Mouse (Mus musculus) embryo, embryonic 11 days (tissue): Measurements from ENCODE around the gene Galnt9.

Experiments used
- DNase-seq: peaks from one replicate; pipeline ENCODE4 v3.0.0-alpha.2; 2015

The Galnt9 gene

DNA sequence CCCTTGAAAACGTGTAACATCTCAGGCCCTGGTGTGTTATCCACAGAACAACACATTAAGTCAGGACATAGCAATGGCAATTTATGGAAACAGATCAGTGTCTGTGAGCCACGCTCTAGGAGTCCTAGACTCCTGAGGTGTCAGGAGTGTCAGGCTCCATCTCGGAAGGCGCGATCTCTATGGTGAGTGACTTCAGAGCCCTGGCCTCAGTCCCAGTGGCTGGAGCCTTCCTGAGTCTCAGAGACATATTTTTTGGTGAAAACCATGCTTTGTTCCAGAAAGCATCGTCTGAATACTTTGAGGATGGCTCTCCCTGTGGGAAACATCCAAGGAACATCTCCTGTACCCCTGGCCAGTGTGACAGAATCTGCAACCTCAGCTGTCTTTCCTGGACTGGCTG is 2.7 kb upstream of the Galnt9 start:
- no peak for DNase-seq

GRCm38 (mm10) chr5:110544691-110545069 is 525 bp downstream of the Galnt9 start:
- DNase-seq, result no peak

GRCm38 (mm10) chr5:110545311-110545710 is 1.2 kb downstream of the Galnt9 start:
- DNase-seq, result no peak

DNA sequence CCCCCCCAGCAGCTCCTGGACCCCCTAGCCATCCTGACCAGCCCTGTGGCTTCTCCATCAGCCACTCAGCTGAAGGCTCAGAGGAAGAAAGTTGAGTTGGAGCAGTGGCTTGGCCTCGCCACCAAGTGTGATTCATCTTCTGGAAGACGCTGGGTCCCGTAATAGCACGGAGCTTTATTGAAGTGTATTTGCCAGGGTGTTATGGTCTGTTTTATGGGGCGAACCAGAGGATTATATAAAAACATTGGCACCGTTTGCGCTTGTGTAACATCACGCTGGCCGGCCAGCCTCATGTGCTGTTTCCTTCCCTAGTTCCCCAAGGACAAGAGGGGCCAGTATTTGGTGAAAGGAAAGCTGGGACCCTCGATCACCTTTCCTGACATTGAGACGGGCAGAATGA is 2.0 kb downstream of the Galnt9 start:
- DNase-seq, result no peak

- DNase-seq, result no peak
Measured at GRCm38 (mm10) chr5:110546726-110547406, 2.7 kb downstream of the Galnt9 start.

DNA sequence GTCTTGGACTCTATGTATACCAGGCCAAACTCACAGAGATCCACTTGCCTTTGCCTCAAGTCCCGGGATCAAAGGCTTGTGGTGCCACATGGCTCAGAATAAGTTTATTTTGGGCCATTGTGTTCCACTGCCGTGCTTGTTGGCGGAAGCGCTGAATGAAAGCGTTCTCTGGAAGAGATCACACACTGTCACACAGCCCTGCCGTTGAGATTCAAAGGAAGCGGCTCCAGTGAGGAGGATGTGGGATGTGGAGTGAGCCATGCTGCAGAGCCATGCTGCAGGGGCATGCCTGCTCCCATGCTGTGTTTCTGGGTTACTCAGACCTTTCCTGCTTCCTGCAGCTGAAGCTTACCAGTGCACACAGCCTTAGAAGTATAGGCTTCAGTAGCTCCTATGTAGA is 4.3 kb downstream of the Galnt9 start:
- no peak for DNase-seq

DNA sequence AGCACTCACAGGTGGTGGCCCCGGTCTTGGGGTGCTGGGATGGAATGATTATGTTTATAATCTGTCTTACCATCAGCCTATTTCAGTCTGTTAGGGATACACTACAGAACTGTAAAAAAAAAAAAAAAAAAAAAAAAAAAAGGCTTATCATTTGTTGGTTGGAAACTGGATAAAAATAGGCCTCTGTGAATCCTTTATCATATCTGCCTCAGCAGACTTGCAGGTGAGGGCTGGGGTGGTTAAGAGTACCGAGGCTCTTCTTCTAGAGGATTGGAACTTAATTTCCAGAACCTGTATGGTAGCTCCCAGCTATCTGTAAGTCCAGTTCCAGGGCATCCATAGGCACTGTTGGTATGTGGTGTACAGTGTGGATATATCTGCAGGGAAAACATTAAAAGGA is 6.0 kb downstream of the Galnt9 start:
- DNase-seq, result no peak

GRCm38 (mm10) chr5:110550841-110551240 is 6.7 kb downstream of the Galnt9 start:
- no peak for DNase-seq

DNA sequence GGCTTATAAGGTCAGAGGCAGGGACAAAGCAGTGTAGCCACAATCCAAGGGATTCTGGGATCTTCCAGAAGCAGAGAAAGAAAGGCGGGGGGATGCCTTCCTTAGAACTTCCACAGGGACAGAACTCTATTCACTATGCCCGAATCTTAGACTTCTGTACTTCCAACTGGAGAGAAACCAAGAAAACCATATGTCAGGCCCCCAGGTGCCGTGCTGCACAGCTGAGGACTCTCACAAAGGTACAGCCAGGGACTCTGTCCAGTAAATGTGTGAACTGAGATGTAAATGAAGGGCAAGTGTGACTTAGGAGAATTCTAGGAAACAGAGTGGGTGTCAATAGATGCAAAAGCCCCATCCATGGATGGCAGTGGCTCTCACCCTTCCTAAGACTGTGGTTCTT is 7.8 kb downstream of the Galnt9 start:
- no peak for DNase-seq

DNA sequence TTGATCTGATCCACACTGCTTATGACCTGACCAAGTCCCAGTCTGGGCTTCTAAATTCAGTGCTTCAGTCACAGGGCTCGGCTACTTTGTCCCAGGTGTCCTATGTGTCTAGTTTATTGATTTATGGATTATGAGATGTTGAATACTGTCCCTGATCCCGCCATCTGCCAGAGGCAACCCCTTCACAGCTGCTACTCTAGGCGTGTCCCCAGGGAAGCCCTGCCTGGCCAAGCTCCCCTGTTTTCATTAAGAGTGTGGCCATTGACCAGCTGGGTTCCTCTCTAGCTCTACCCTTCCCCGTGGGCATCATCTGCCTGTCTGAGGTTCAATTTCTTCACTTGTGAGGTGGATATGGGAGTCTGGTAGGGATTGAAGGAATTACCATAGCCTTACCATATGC is 9.2 kb downstream of the Galnt9 start:
- peak; percentile 50 for DNase-seq

GRCm38 (mm10) chr5:110555198-110555597 is 11.0 kb downstream of the Galnt9 start:
- DNase-seq, result no peak

GRCm38 (mm10) chr5:110558368-110558767 is 14.2 kb downstream of the Galnt9 start:
- peak; percentile 72 for DNase-seq

- no peak for DNase-seq
Measured at GRCm38 (mm10) chr5:110559679-110560078, 15.5 kb downstream of the Galnt9 start.

- DNase-seq, result no peak
Measured at GRCm38 (mm10) chr5:110562741-110563326, 18.7 kb downstream of the Galnt9 start.

DNA sequence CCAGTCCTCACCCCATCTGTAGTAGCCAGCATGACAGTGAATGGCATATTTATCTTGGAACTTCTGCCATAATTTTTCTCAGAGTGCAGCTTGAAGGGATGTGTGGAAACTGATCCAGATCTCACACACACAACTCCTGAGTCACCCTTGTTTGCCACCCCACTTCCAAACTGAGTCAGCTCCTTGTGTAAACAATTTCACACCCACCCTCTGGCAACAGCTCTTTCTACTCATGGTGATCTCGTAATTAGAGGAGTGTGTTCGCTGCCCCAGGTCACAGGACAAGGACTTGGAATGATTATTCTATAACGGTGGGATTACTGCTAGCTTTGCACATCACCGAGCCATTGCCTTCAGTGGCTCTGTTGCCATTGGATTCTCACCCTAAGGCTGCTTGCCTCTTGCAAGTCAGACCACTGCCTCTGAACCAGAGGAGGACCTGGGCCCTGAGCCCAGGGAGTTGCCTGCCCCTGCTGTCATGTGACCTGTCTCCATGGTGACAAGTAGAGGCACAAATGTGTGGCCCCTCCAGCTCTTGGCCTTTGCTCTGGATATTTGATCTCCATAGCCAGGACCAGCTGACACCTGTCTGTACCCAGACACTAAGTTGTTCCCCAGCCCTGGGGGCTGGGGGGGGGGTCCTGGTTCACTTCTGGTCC is 21.0 kb downstream of the Galnt9 start:
- DNase-seq, result peak; percentile 13

DNA sequence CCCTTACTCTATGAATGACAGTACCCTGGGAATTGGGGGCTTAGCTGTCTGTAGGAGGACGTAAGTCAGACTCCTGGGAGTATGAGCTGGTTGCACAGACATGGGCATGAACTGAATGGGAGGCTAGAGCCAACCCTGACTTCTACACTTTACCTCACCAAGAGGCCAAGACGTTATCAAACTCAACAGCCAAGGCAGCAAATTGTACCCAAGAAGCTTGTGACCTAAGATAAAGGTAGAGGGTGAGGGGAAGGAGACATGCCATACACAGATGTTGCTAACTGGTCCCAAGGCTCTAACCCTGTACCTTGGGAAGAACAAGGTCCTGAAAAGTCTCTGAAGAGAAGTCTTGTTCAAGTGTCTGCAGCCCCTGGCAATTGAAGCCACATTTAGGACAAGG is 23.4 kb downstream of the Galnt9 start:
- DNase-seq, result no peak

- no peak for DNase-seq
Measured at GRCm38 (mm10) chr5:110574888-110575287, 30.7 kb downstream of the Galnt9 start.

- no peak for DNase-seq
Measured at GRCm38 (mm10) chr5:110579296-110579695, 35.1 kb downstream of the Galnt9 start.

DNA sequence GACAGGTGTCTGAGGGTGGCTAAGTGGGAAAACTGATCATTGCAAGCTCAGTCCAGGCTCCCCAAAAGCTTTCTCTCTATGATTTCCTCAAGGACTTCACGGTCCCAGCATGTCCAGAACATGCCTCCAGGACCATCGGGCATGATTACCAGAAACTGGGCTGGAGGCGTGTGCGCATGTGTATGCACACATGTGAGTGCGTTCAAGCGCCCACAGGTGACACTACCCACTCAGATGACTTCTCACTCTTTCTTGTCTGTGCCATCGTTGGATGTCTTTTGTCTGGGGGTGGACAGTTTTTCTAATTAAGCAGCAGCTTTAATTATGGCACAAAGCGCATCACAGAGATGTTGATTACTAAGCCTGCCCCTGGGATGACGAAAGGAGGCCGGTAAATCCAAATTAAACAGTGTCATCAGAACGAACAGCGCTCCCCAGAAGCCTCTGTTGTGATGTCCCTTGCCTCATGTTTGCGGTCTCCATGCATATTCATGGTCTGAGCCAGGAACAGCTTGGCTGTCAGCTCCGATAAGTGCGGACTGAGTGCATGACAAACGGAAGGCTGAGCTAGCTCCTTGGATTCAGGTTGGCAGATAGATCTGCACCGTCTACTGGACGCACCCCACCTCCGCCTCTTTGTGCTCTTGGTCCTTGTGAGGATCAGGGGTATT is 36.5 kb downstream of the Galnt9 start:
- DNase-seq, result no peak

GRCm38 (mm10) chr5:110582647-110583538 is 38.7 kb downstream of the Galnt9 start:
- no peak for DNase-seq

DNA sequence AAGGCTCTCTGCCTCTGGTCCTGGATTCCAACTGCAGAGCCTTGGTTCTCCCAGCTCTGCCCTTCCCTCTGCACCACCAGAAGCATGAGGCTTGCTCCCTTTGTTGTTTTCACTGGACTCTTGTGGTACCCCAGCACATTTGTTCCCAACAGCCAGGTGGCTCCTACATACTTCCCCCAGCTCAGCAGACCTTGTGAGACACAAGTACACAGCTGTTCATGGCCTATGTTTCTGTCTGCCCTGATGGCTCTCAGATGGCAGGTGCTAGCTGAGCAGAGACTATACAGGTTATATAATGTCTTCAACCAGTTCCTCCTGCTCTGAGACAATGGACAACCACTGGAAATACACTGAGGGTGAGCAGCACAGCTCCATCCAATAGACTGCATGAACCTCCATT is 43.3 kb downstream of the Galnt9 start:
- DNase-seq, result no peak

- DNase-seq, result no peak
Measured at GRCm38 (mm10) chr5:110589833-110590232, 45.7 kb downstream of the Galnt9 start.

DNA sequence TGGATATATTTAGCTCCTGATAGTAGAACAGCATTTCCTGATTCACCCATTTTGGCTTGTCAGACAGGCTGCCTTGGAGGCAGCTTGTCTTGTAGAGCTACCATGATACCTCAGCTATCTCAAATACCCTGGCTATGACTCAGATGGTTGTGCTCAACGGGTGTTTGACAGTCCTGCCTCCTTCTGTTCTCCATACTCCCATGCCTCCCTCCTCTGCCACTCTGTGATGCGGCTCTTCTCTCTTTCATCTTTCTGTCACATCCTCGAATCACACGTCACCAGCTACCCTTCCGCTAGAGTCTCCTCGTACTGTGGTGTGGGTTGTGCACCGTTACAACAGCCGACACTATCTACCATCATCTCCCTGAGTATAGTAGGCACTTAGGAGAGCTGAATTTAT is 50.3 kb downstream of the Galnt9 start:
- no peak for DNase-seq
